Mouse (Mus musculus) forebrain, embryonic 16.5 days (tissue): Measurements from ENCODE around the gene Zbtb37. TPM values are rescaled to one million over a fixed set of nuclear protein-coding genes. Genes with fewer than 3 reads are reported as not detected.
"Not testable (repeated sequence)": the region's sequence is repeated elsewhere in the genome, so short reads cannot be mapped to it uniquely, and the experiment has no call there.

ENCODE experiments used
- ATAC-seq: fragments of 200-750 bp; cut with Nextera tagmentation; 2 replicates; pipeline ENCODE4 v1.8.0; 2017; ENCODE audit warnings: mild to moderate bottlenecking, moderate library complexity
- H3K27ac ChIP-seq: fragments of 300-500 bp; sonication (generic); 2 replicates; pipeline ENCODE4 v1.5.1; 2014; ENCODE audit warnings: low read length, control low read depth
- H3K27me3 ChIP-seq: fragments of 300-500 bp; sonication (generic); replicated peaks from 2 replicates; pipeline ENCODE4 v1.6.1; 2014; ENCODE audit warnings: low read length; ENCODE audit not compliant: control insufficient read depth, insufficient read depth
- H3K36me3 ChIP-seq: fragments of 300-500 bp; sonication (generic); 2 replicates; pipeline ENCODE4 v1.6.1; 2014; ENCODE audit not compliant: control insufficient read depth, insufficient read depth
- H3K4me1 ChIP-seq: fragments of 300-500 bp; sonication (generic); replicated peaks from 2 replicates; pipeline ENCODE4 v1.6.1; 2014; ENCODE audit warnings: low read length; ENCODE audit not compliant: control insufficient read depth, insufficient read depth
- H3K4me2 ChIP-seq: fragments of 300-500 bp; sonication (generic); 2 replicates; pipeline ENCODE4 v1.6.1; 2014; ENCODE audit warnings: mild to moderate bottlenecking, low read length, control low read depth
- H3K4me3 ChIP-seq: fragments of 300-500 bp; sonication (generic); replicated peaks from 2 replicates; pipeline ENCODE4 v1.5.1; 2014; ENCODE audit warnings: mild to moderate bottlenecking, low read length, control low read depth
- H3K9ac ChIP-seq: fragments of 300-500 bp; sonication (generic); replicated peaks from 2 replicates; pipeline ENCODE4 v1.6.1; 2014; ENCODE audit warnings: low read depth, low read length, control low read depth
- H3K9me3 ChIP-seq: fragments of 300-500 bp; sonication (generic); 2 replicates; pipeline ENCODE4 v1.6.1; 2016; ENCODE audit warnings: low read length; ENCODE audit not compliant: control insufficient read depth
- WGBS: fragments of 180-500 bp; shearing (Covaris S2); extraction: QIAGEN DNeasy Blood & Tissue Kit; methylation state at CpG from one replicate; pipeline ENCODE4 v1.1.7; 2014; 5-methylcytosine and 5-hydroxymethylcytosine counted together
- polyA plus RNA-seq: library from polyadenylated mRNA; unstranded; fragments of >200 nt; fragmentation: Nextera tagmentation; extraction: Ambion mirVana; gene quantifications from 2 replicates; pipeline ENCODE4 v1.2.1, GENCODE M21; 2015

Gene Zbtb37
- polyA plus RNA-seq, 1 experiment from 2014 or later = 16.9 TPM

GRCm38 (mm10) chr1:161035786-161036404 is 1.2 kb upstream of the Zbtb37 start:
- Histone ChIP-seq H3K4me2 (peak overlapping the region; percentile 95), H3K9ac (peak overlapping the region; percentile 91), H3K27me3 (no peaks in the 10 kb centered on the region), H3K9me3 (no peaks in the 10 kb centered on the region), H3K4me3 (peak overlapping the region; percentile 86), H3K36me3 (peaks cover 24% of the 10 kb centered on the region), H3K27ac (peak overlapping the region; percentile 94), H3K4me1 (peaks cover 25% of the 10 kb centered on the region)
- WGBS = 0% methylated on average over 6 of the region's 6 CpGs
- ATAC-seq = no peak

- peak overlapping the region; percentile 91 for H3K9ac ChIP-seq
- ATAC-seq = peak; percentile 29
- H3K27me3 ChIP-seq = no peaks in the 10 kb centered on the region
- peaks cover 25% of the 10 kb centered on the region for H3K4me1 ChIP-seq
- peaks cover 25% of the 10 kb centered on the region for H3K36me3 ChIP-seq
- peak overlapping the region; percentile 86 for H3K4me3 ChIP-seq
- no peaks in the 10 kb centered on the region for H3K9me3 ChIP-seq
- peak overlapping the region; percentile 94 for H3K27ac ChIP-seq
- H3K4me2 ChIP-seq = peak overlapping the region; percentile 95
- under 1% methylated on average over 14 of the region's 14 CpGs for WGBS
Measured at GRCm38 (mm10) chr1:161035281-161035785, 684 bp upstream of the Zbtb37 start.

- Histone ChIP-seq H3K9me3 (no peaks in the 10 kb centered on the region), H3K27me3 (no peaks in the 10 kb centered on the region), H3K36me3 (peaks cover 30% of the 10 kb centered on the region), H3K4me3 (peak overlapping the region; percentile 86), H3K4me1 (peaks cover 25% of the 10 kb centered on the region), H3K27ac (peak overlapping the region; percentile 90), H3K4me2 (peak overlapping the region; percentile 68), H3K9ac (peak overlapping the region; percentile 88)
- 1% methylated on average over 21 of the region's 21 CpGs for WGBS
- no peak for ATAC-seq
Measured at GRCm38 (mm10) chr1:161033856-161034434, 704 bp downstream of the Zbtb37 start.

- Histone ChIP-seq H3K4me2 (no peak overlapping the region), H3K4me1 (peaks cover 20% of the 10 kb centered on the region), H3K27me3 (no peaks in the 10 kb centered on the region), H3K4me3 (no peak overlapping the region), H3K36me3 (peaks cover 20% of the 10 kb centered on the region), H3K9me3 (no peaks in the 10 kb centered on the region), H3K9ac (no peak overlapping the region), H3K27ac (no peak overlapping the region)
- no peak for ATAC-seq
- 96% methylated on average over 7 of the region's 7 CpGs for WGBS
Measured at GRCm38 (mm10) chr1:161032345-161032744, 2.3 kb downstream of the Zbtb37 start.

- Histone ChIP-seq H3K9ac (no peak overlapping the region), H3K4me2 (no peak overlapping the region), H3K9me3 (no peaks in the 10 kb centered on the region), H3K36me3 (peaks cover 18% of the 10 kb centered on the region), H3K4me1 (peaks cover 17% of the 10 kb centered on the region), H3K27me3 (no peaks in the 10 kb centered on the region), H3K4me3 (no peak overlapping the region), H3K27ac (no peak overlapping the region)
- 93% methylated on average over 9 of the region's 9 CpGs for WGBS
- ATAC-seq = no peak
Measured at GRCm38 (mm10) chr1:161031881-161032280, 2.8 kb downstream of the Zbtb37 start.

- H3K9ac ChIP-seq = no peak overlapping the region
- H3K27ac ChIP-seq = no peak overlapping the region
- peaks cover 14% of the 10 kb centered on the region for H3K36me3 ChIP-seq
- ATAC-seq = no peak
- 96% methylated on average over 3 of the region's 3 CpGs for WGBS
- H3K4me1 ChIP-seq = peaks cover 12% of the 10 kb centered on the region
- no peak overlapping the region for H3K4me2 ChIP-seq
- no peak overlapping the region for H3K4me3 ChIP-seq
- no peaks in the 10 kb centered on the region for H3K9me3 ChIP-seq
- H3K27me3 ChIP-seq = no peaks in the 10 kb centered on the region
Measured at GRCm38 (mm10) chr1:161030058-161030457, 4.6 kb downstream of the Zbtb37 start.

GRCm38 (mm10) chr1:161028427-161028826 is 6.2 kb downstream of the Zbtb37 start:
- H3K27ac ChIP-seq, H3K4me1 ChIP-seq, H3K27me3 ChIP-seq, H3K4me3 ChIP-seq, H3K4me2 ChIP-seq, ATAC-seq, H3K9ac ChIP-seq, H3K9me3 ChIP-seq: not testable (repeated sequence)
- H3K36me3 ChIP-seq = peaks cover 14% of the 10 kb centered on the region
- 90% methylated on average over 1 of the region's 1 CpGs for WGBS

- 94% methylated on average over 2 of the region's 2 CpGs for WGBS
- Histone ChIP-seq H3K27ac (no peak overlapping the region), H3K9me3 (no peaks in the 10 kb centered on the region), H3K4me2 (no peak overlapping the region), H3K4me1 (0 out of 2 replicates have a peak, but pooled peaks cover 2% of the 10 kb centered on the region), H3K4me3 (no peak overlapping the region), H3K9ac (no peak overlapping the region), H3K27me3 (no peaks in the 10 kb centered on the region), H3K36me3 (peaks cover 12% of the 10 kb centered on the region)
- ATAC-seq = no peak
Measured at GRCm38 (mm10) chr1:161027196-161027595, 7.5 kb downstream of the Zbtb37 start.

- Histone ChIP-seq H3K27ac (no peak overlapping the region), H3K36me3 (peaks cover 7% of the 10 kb centered on the region), H3K4me2 (no peak overlapping the region), H3K4me1 (no peaks in the 10 kb centered on the region), H3K27me3 (no peaks in the 10 kb centered on the region), H3K4me3 (no peak overlapping the region), H3K9me3 (no peaks in the 10 kb centered on the region), H3K9ac (no peak overlapping the region)
- WGBS = 90% methylated on average over 5 of the region's 5 CpGs
- ATAC-seq = no peak
Measured at GRCm38 (mm10) chr1:161025410-161026210, 9.0 kb downstream of the Zbtb37 start.
